Comparison of ENCODE assay signal across 27 mouse cellular contexts in the genomic region with DNA sequence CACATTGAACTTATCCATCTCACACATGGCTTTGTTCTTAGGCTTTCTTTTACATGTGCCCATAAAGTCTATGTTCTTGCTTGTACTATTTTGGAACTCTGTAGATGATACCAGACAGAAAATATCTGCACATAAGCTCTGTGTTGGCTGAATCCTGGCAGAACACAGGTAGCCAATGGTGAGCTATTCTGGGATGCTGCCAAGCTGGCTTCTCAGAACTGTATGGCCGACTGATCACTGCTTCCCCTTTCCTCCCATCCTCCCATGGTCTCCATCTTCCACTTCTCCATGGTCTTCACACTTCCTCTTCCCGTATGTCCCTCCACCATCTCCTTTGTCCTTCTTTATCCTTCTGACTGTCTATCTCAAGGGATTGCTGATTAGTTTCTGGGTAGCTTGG. TPM values are rescaled to one million over a fixed set of nuclear protein-coding genes. Genes with fewer than 3 reads are reported as not detected.
"Had no signal": no experiment of that assay in that cellular context is flagged by ENCODE, and none has a peak within 500 bp of the region (broad histone marks: within the 10 kb centered on the region; RNA-seq: fewer than 3 reads in every experiment).

No protein-coding gene starts in this region.

- ATAC-seq: liver, embryonic 12.5 days; liver, postnatal 0 days; lung, postnatal 0 days; midbrain, embryonic 13.5 days; midbrain, embryonic 15.5 days; midbrain, embryonic 16.5 days had no signal

- DNase-seq: left cerebral cortex, postnatal 4 days; liver; liver, embryonic 13.5 days; liver, postnatal 0 days; lung, adult 18-20 months; lung, adult 2 months; lung, embryonic 14.5 days; lung, postnatal 10 days; lung, postnatal 14 days; lung, postnatal 36 days; lung, postnatal 4 days; midbrain, embryonic 14.5 days had no signal

RNA-seq across cellular contexts. Expression of a gene that starts 7.7 kb away (rescaled TPM):
- total RNA-seq: megakaryocyte progenitor cell, adult 5-6 weeks; megakaryocyte, adult 5-6 weeks; megakaryocyte-erythroid progenitor cell, adult 5-6 weeks; monocyte, adult 5-6 weeks had no signal

RNA-seq across cellular contexts. Expression of a gene that starts 26.8 kb away (rescaled TPM):
- total RNA-seq: left cerebral cortex, postnatal 10 days; left cerebral cortex, postnatal 14 days; left cerebral cortex, postnatal 25 days; left cerebral cortex, postnatal 36 days; left cerebral cortex, postnatal 4 days; liver, adult 2 months; megakaryocyte progenitor cell, adult 5-6 weeks; megakaryocyte, adult 5-6 weeks; megakaryocyte-erythroid progenitor cell, adult 5-6 weeks; midbrain, postnatal 0 days; monocyte, adult 5-6 weeks had no signal
